Mouse (Mus musculus): ENCODE measurements at regions not wholly inside any gene's neighbourhood (a gene's known extent, or its start where the extent isn't known, plus 50 kb on each side); places are given as distances from the start of the nearest gene placed in this dataset.
"Not testable (repeated sequence)": the region's sequence is repeated elsewhere in the genome, so short reads cannot be mapped to it uniquely, and the experiment has no call there.

- not testable (repeated sequence) for H3K27ac ChIP-seq (replicated peaks; ENCODE audit: low read depth, low read length); H3K9ac ChIP-seq (replicated peaks; ENCODE audit: low read length); DNase-seq (ENCODE audit: low spot score); H3K4me3 ChIP-seq (ENCODE audit: low read depth, low read length); H3K4me2 ChIP-seq (ENCODE audit: low read depth, low read length); H3K9me3 ChIP-seq (replicated peaks; ENCODE audit: control insufficient read depth, low read length); H3K27me3 ChIP-seq (ENCODE audit: control insufficient read depth, insufficient read depth, low read length); H3K36me3 ChIP-seq (replicated peaks; ENCODE audit: control insufficient read depth, insufficient read depth, low read depth, low read length); H3K4me1 ChIP-seq (ENCODE audit: control insufficient read depth, insufficient read depth, low read length); ATAC-seq (replicated peaks; ENCODE audit: insufficient number of reproducible peaks, low FRiP score, low TSS enrichment, low read depth)
- WGBS = 19% methylated on average over 1 of the region's 1 CpGs
Observed at GRCm38 (mm10) chr14:53312490-53312889, 816.9 kb upstream of the Olfr1507 start.

- not testable (repeated sequence) for H3K27ac ChIP-seq (replicated peaks; ENCODE audit: low read depth, low read length); H3K4me1 ChIP-seq (ENCODE audit: control insufficient read depth, insufficient read depth, low read length); H3K4me3 ChIP-seq (ENCODE audit: low read depth, low read length); H3K36me3 ChIP-seq (replicated peaks; ENCODE audit: control insufficient read depth, insufficient read depth, low read depth, low read length); H3K9ac ChIP-seq (replicated peaks; ENCODE audit: low read length); H3K4me2 ChIP-seq (ENCODE audit: low read depth, low read length); ATAC-seq (replicated peaks; ENCODE audit: insufficient number of reproducible peaks, low FRiP score, low TSS enrichment, low read depth); H3K27me3 ChIP-seq (ENCODE audit: control insufficient read depth, insufficient read depth, low read length); H3K9me3 ChIP-seq (replicated peaks; ENCODE audit: control insufficient read depth, low read length); DNase-seq (ENCODE audit: low spot score)
- WGBS = no CpG with 5 or more reads among the region's 3 CpGs
Observed at GRCm38 (mm10) chr14:53303179-53303578, 807.6 kb upstream of the Olfr1507 start.

GRCm38 (mm10) chr14:53302491-53302829 lies 806.9 kb upstream of the Olfr1507 start:
- not testable (repeated sequence) for H3K9ac ChIP-seq (replicated peaks; ENCODE audit: low read length); DNase-seq (ENCODE audit: low spot score); H3K36me3 ChIP-seq (replicated peaks; ENCODE audit: control insufficient read depth, insufficient read depth, low read depth, low read length); H3K9me3 ChIP-seq (replicated peaks; ENCODE audit: control insufficient read depth, low read length); H3K4me1 ChIP-seq (ENCODE audit: control insufficient read depth, insufficient read depth, low read length); H3K27ac ChIP-seq (replicated peaks; ENCODE audit: low read depth, low read length); ATAC-seq (replicated peaks; ENCODE audit: insufficient number of reproducible peaks, low FRiP score, low TSS enrichment, low read depth); H3K4me3 ChIP-seq (ENCODE audit: low read depth, low read length); H3K4me2 ChIP-seq (ENCODE audit: low read depth, low read length); H3K27me3 ChIP-seq (ENCODE audit: control insufficient read depth, insufficient read depth, low read length)
- WGBS = no CpG with 5 or more reads among the region's 3 CpGs

GRCm38 (mm10) chr14:53301722-53302490 lies 806.4 kb upstream of the Olfr1507 start:
- not testable (repeated sequence) for H3K4me2 ChIP-seq (ENCODE audit: low read depth, low read length); H3K27me3 ChIP-seq (ENCODE audit: control insufficient read depth, insufficient read depth, low read length); H3K27ac ChIP-seq (replicated peaks; ENCODE audit: low read depth, low read length); DNase-seq (ENCODE audit: low spot score); H3K9me3 ChIP-seq (replicated peaks; ENCODE audit: control insufficient read depth, low read length); H3K36me3 ChIP-seq (replicated peaks; ENCODE audit: control insufficient read depth, insufficient read depth, low read depth, low read length); H3K9ac ChIP-seq (replicated peaks; ENCODE audit: low read length); ATAC-seq (replicated peaks; ENCODE audit: insufficient number of reproducible peaks, low FRiP score, low TSS enrichment, low read depth); H3K4me1 ChIP-seq (ENCODE audit: control insufficient read depth, insufficient read depth, low read length); H3K4me3 ChIP-seq (ENCODE audit: low read depth, low read length)
- no CpG with 5 or more reads among the region's 11 CpGs for WGBS

GRCm38 (mm10) chr14:53301110-53301509 lies 805.6 kb upstream of the Olfr1507 start:
- WGBS = 70% methylated on average over 1 of the region's 1 CpGs
- H3K4me1 ChIP-seq (ENCODE audit: control insufficient read depth, insufficient read depth, low read length); H3K9ac ChIP-seq (replicated peaks; ENCODE audit: low read length); ATAC-seq (replicated peaks; ENCODE audit: insufficient number of reproducible peaks, low FRiP score, low TSS enrichment, low read depth); H3K36me3 ChIP-seq (replicated peaks; ENCODE audit: control insufficient read depth, insufficient read depth, low read depth, low read length); H3K27me3 ChIP-seq (ENCODE audit: control insufficient read depth, insufficient read depth, low read length); H3K4me2 ChIP-seq (ENCODE audit: low read depth, low read length); H3K27ac ChIP-seq (replicated peaks; ENCODE audit: low read depth, low read length); H3K4me3 ChIP-seq (ENCODE audit: low read depth, low read length); DNase-seq (ENCODE audit: low spot score); H3K9me3 ChIP-seq (replicated peaks; ENCODE audit: control insufficient read depth, low read length): not testable (repeated sequence)

- DNase-seq (ENCODE audit: low spot score); H3K27ac ChIP-seq (replicated peaks; ENCODE audit: low read depth, low read length); H3K4me2 ChIP-seq (ENCODE audit: low read depth, low read length); ATAC-seq (replicated peaks; ENCODE audit: insufficient number of reproducible peaks, low FRiP score, low TSS enrichment, low read depth); H3K9me3 ChIP-seq (replicated peaks; ENCODE audit: control insufficient read depth, low read length); H3K27me3 ChIP-seq (ENCODE audit: control insufficient read depth, insufficient read depth, low read length); H3K4me3 ChIP-seq (ENCODE audit: low read depth, low read length); H3K9ac ChIP-seq (replicated peaks; ENCODE audit: low read length); H3K36me3 ChIP-seq (replicated peaks; ENCODE audit: control insufficient read depth, insufficient read depth, low read depth, low read length); H3K4me1 ChIP-seq (ENCODE audit: control insufficient read depth, insufficient read depth, low read length): not testable (repeated sequence)
- WGBS = no CpG with 5 or more reads among the region's 5 CpGs
Observed at GRCm38 (mm10) chr14:53299735-53300134, 804.2 kb upstream of the Olfr1507 start.

GRCm38 (mm10) chr14:53283350-53284141 lies 788.0 kb upstream of the Olfr1507 start:
- not testable (repeated sequence) for ATAC-seq (replicated peaks; ENCODE audit: insufficient number of reproducible peaks, low FRiP score, low TSS enrichment, low read depth); H3K4me2 ChIP-seq (ENCODE audit: low read depth, low read length); H3K4me1 ChIP-seq (ENCODE audit: control insufficient read depth, insufficient read depth, low read length); H3K27me3 ChIP-seq (ENCODE audit: control insufficient read depth, insufficient read depth, low read length); DNase-seq (ENCODE audit: low spot score); H3K9ac ChIP-seq (replicated peaks; ENCODE audit: low read length); H3K9me3 ChIP-seq (replicated peaks; ENCODE audit: control insufficient read depth, low read length); H3K36me3 ChIP-seq (replicated peaks; ENCODE audit: control insufficient read depth, insufficient read depth, low read depth, low read length); H3K27ac ChIP-seq (replicated peaks; ENCODE audit: low read depth, low read length); H3K4me3 ChIP-seq (ENCODE audit: low read depth, low read length)
- no CpG with 5 or more reads among the region's 12 CpGs for WGBS

- not testable (repeated sequence) for H3K4me2 ChIP-seq (ENCODE audit: low read depth, low read length); H3K9ac ChIP-seq (replicated peaks; ENCODE audit: low read length); H3K4me3 ChIP-seq (ENCODE audit: low read depth, low read length); ATAC-seq (replicated peaks; ENCODE audit: insufficient number of reproducible peaks, low FRiP score, low TSS enrichment, low read depth); H3K4me1 ChIP-seq (ENCODE audit: control insufficient read depth, insufficient read depth, low read length); H3K27me3 ChIP-seq (ENCODE audit: control insufficient read depth, insufficient read depth, low read length); DNase-seq (ENCODE audit: low spot score); H3K9me3 ChIP-seq (replicated peaks; ENCODE audit: control insufficient read depth, low read length); H3K36me3 ChIP-seq (replicated peaks; ENCODE audit: control insufficient read depth, insufficient read depth, low read depth, low read length); H3K27ac ChIP-seq (replicated peaks; ENCODE audit: low read depth, low read length)
- 90% methylated on average over 3 of the region's 4 CpGs for WGBS
Observed at GRCm38 (mm10) chr14:53273218-53273617, 777.7 kb upstream of the Olfr1507 start.

All from embryonic facial prominence, embryonic 11.5 days (tissue).